Mouse (Mus musculus) frontal cortex, adult (tissue): ENCODE measurements around the gene Zfhx3.

ENCODE experiments used
- ATAC-seq: cut with Nextera tagmentation; 2 replicates; pipeline ENCODE4 v1.9.2; 2017; ENCODE audit warnings: mild to moderate bottlenecking, moderate library complexity, mixed read lengths; ENCODE audit not compliant: low TSS enrichment

Zfhx3 gene

DNA sequence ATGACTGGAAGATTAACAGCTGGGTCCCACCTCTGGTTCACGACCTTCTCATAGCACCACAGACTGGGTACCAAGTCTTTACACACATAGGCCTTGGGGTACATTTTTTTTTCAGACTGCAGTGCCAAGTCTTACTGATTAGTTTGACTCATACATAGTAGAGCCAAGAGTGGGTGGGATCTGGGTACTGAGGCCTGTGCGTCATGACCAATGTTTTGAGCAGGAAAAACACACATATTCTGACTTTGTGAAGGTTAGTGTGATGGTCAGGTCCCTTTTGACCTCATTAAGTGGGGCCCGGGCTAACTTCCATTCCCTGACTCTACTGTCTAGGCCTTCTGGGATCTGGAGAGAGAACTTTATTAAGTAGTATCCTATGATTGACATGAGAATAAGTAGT lies 853.6 kb downstream of the Zfhx3 start:
- ATAC-seq, result no peak

DNA sequence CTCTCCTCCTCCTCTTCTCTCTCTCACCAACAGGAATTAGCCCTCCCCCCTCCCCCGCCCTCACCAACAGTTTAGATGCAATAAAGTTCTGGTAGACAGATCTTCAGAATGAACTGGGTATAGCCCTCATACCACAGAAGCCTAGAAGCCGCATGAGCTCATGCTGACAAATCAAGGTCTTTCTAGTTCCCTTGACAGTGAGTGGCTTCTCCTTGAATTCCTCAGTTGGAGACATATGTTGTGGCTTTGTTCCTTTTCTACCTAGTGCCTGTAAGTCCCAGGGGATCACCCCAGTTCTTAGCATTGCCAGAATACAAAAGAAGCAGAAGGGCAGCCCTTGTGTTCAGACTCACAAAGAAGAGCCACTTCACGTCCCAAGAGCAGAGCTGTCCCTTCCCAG lies 854.4 kb downstream of the Zfhx3 start:
- ATAC-seq, result no peak

DNA sequence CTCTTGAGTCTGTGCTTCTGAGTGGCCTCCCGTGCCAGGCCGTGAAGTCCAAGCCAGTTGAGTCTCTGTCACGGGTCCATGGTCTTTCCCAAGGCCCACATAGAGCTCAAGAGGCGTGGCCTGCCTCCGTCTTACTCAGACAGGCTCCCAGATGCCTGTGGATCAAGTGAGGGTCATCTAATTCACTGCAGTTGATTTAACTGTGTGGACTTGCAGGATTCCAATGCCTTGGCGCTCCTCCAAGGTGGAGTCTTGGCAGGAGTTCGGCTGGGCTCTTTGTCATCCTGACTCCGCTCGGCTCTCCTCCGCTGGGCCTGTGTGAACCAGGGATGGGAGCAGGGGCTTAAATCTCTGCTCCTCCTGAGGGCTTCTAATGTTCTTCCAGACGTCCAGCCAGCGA lies 855.6 kb downstream of the Zfhx3 start:
- no peak for ATAC-seq

DNA sequence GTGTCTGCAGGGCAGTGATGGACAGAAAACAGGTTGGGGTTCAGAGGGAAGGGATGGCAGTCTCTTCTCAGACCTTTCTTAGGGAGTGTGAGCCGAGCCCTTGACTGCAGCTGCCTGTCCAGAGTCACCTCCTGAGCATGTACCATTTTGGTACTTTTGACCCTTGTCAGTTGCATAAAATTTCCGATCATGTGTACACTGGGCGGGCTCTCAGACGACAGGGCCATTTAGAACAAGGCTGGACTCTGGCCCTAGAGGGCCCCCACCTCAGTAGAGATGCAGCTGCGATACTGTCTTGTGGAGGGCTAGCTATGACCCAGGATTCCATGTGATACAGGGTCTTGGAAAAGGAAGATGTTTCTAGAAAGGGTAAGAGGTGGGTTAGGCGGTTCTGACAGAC lies 856.8 kb downstream of the Zfhx3 start:
- ATAC-seq, result no peak

GRCm38 (mm10) chr8:108800357-108800756 lies 857.9 kb downstream of the Zfhx3 start:
- no peak for ATAC-seq

DNA sequence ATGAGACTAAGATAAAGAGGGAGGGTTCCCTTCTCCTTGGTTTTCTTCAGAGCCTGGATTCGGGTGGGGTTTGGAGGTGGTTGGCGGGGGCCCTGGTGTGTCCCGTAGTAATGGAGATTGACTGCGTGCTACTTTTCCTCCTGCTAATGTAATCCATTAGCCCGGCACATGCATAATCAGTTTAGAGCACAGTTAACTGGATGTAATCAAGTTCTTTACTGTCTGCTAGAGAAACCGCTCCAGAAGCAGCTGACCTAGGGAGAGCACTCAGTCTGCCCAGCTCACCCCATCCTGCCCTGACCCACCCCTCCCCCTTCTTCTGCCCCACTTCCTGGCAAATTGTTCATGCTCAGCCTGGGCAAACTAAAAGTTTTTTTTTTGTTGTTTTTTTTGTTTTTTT lies 860.6 kb downstream of the Zfhx3 start:
- no peak for ATAC-seq

GRCm38 (mm10) chr8:108811694-108812093 lies 869.2 kb downstream of the Zfhx3 start:
- ATAC-seq, result peak; percentile 65; the same call in 1 of the 2 replicates

DNA sequence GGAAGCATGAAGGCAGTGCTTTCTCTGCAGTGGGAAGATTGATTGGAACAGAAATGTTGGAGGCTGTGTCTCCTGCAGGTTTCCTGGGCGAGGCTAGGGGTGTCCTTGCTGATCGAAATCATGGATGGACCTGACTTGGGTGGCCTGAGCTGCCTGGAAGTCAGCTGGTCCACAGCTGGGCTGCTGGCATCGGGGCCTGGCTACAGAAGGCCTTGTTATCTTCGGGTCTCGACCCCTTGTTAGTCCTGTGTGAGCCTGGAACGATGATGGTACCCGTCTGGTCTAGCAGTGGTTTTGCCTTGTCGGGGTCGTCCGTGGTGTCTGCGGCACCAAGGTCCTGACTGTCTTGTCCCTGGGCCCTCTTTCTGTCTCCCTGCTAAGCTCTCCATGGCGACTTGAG lies 870.9 kb downstream of the Zfhx3 start:
- ATAC-seq, result no peak

DNA sequence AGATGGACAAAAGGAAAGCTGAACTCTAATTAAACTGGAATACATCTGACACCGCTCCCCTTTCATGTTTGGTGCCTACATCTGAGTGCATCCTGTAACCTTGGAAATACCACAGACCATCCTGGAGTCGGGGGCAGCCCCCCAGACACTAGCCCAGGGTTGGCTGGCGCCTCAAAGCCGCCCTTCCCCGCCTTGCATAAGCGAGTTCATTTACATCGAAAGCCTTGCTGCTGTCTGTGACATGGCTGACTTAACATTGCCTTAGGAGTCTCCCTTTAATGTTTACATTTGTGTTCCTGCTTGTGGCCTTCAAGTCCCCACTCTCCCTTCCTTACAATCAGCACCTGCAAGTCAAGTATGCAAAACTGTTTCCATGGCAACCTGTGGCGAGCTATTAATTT lies 876.8 kb downstream of the Zfhx3 start:
- no peak for ATAC-seq

GRCm38 (mm10) chr8:108819826-108820225 lies 877.4 kb downstream of the Zfhx3 start:
- ATAC-seq, result no peak

DNA sequence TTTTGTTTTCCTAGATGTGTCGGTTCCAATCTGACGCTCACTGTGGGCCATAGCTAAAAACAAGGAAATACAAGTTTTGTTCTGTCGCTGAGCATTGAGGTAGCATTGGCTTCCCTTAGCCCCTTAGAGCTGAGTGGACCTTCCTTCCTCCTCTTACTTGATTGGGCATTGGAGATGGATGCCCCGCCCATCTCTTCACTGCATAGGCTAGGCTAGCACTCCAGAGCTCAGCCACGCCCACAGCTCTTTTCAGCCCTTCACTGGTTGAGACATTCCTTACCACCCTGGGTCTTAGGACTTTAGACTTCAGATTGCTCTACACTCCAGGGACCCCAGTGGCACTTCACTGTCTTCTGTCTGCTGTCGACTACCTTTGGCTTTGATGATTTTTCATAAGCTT lies 878.2 kb downstream of the Zfhx3 start:
- no peak for ATAC-seq

DNA sequence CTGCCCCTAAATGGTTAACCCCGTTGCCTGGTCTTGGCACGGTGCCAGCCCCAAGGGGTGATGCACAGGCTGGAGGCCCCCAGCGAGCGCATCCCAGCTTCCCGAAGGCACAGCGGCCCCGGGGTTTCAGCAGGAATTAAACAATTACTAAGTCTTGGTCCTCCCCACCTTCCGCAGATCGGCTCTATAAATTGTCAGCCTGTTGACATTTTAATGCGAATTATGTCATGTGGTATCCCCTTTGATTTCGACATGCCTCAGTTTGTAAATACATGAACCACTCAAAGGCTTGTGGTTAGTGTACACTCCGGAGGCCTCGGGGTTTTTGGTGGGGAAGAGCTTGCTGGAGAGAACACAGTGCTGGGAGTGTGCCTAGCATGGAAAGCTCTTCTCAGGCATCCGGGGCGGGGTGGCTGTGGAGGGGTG lies 880.4 kb downstream of the Zfhx3 start:
- ATAC-seq, result no peak

- ATAC-seq, result no peak
Observed at GRCm38 (mm10) chr8:108824049-108824448, 881.6 kb downstream of the Zfhx3 start.

DNA sequence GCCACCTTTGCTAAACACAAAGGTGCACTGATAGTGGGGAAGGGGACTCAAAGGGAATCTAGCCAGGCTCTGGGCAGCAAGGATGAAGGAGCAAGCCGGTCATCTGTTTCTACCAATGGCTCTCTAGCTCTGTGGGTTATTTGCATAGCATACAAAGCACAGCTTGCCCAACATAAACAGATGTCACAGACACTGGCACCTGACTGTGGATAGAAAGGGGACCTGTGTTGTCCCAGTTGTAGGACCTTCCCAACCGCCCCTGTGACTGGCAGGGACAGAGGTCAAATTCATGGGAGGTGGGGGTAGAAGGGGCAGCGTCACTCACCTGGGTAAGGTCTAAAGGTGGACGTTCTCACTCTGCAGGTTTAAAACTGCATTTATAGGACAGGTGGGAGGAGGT lies 884.0 kb downstream of the Zfhx3 start:
- no peak for ATAC-seq

- no peak for ATAC-seq
Observed at GRCm38 (mm10) chr8:108827428-108827827, 885.0 kb downstream of the Zfhx3 start.

DNA sequence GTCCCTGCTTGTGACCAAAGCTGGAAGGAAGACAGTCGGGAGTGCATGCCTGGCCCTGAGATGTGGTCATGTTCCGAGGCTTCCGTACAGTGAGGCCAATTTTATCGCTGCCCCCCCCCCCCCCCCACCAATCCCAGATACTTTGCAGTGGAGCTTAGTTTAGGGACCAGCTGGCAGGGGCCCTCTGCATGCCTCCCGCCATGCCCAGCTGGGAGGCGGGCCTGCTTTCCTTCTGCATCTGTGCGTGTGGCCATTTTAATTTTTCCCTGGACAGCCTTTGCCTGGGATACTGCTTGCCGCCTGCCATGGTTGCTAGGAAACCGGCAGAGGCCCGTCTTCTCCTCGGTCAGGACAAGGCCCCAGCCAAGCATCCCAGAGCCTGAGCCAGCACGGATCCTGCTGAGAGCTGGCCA lies 886.9 kb downstream of the Zfhx3 start:
- ATAC-seq, result peak; percentile 70

DNA sequence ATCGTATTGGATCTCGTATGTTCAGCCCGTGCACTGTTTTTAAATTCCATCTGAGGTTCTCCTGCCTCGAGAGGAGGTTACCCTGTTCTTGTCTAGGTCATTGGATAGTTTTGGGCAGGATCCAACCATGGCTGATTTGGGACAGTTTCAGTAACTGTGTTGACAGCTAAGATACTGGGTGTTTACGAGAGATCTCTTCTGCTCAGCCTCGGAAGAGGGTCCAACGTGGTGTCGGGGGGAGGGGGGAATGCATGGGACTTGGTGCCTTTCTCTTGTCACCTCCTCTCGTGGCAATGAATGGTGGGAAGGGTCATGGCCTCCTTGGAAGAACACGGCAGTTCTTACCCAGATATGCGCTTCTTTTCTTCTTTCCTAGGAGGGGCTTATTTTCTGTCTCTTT lies 892.7 kb downstream of the Zfhx3 start:
- ATAC-seq, result no peak

DNA sequence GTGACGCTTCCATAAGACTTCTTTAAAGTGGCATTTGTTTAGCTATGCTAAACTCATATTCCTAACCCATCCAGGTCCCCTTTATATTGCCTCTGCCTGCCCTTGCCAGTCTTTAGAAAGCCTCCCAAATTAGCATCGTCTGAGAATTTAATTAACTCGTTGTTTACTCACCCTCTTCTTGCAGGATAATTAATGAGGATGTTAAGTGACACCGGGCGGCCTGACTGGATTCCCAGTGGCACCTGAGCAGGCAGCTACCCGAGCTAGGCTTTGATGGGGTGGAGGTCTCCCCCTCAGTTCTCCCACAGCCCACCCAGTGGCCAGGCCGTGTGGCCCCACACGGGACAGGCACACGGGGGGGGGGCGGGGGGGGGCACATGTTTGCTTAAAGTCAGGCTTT lies 895.3 kb downstream of the Zfhx3 start:
- ATAC-seq, result no peak

GRCm38 (mm10) chr8:108838761-108839160 lies 896.3 kb downstream of the Zfhx3 start:
- ATAC-seq, result no peak

- no peak for ATAC-seq
Observed at GRCm38 (mm10) chr8:108842307-108842706, 899.9 kb downstream of the Zfhx3 start.

- no peak for ATAC-seq
Observed at GRCm38 (mm10) chr8:108846174-108846573, 903.7 kb downstream of the Zfhx3 start.

DNA sequence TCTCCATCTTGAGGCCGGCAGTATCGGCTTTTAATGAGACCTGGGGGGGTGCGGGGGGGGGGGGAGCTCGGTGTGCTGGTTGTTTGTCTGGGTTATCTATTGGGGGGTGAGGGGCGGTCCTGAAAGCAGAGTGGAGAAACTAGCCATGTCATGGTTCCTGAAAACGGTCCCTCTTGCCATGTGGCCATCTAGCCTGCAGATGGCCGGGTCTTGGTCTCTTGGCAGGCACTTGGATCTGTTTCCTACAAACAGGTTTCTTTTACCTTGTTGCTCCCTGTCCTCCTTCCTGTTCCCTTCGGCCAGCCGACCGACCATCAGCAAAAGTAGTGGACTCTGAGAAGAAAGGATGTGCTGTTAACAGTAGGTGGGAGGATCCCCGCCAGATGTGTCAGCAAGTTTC lies 904.4 kb downstream of the Zfhx3 start:
- ATAC-seq, result no peak

- ATAC-seq, result no peak
Observed at GRCm38 (mm10) chr8:108847356-108847755, 904.9 kb downstream of the Zfhx3 start.

GRCm38 (mm10) chr8:108848484-108848883 lies 906.0 kb downstream of the Zfhx3 start:
- no peak for ATAC-seq

DNA sequence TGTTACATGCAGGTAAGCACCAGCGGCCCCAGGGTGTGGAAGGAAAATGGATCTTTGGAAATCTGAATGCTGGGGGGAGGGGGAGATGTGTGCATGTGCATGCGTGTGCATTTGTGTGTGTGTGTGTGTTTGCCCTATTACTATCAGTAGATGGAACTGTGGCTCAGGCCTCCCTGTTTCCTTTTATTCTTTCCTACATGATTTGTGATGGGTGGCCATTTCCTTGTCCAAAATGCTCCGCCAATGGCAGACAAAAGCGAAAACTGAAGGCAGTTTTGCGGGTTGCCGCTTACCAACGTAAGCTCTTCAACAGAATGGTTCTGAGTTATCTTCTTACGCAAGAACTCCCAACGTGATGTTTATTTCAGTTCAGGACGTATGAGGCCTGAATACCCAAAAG lies 910.6 kb downstream of the Zfhx3 start:
- no peak for ATAC-seq
